Comparison of ENCODE assay signal across 9 mouse cellular contexts in the genomic region with DNA sequence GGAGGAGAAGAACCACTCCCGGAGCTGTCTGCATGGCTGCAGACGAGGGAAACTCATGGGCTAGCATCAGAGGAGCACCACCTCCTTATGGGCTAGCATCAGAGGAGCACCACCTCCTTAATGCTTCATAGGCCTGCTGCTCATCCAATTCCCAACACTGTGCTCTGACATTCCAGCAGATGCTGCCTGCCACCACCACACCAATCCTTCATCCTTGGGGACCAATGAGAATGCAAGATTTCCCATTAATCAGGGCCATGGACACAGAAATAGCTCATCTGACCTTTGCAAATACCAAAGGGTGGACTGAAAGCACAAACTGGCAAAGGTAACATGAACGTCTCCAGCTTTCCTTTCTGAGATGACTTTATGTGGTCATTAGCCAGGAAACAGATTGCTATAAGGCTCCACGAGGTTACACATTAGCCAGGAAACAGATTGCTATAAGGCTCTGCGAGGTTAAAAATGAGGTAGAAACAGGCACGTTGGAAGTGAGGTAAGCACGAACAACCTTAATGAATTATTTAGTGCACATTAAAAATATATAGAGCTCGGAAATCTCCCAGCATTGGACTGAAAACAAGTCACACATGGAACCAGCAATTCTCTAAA. TPM values are rescaled to one million over a fixed set of nuclear protein-coding genes. Genes with fewer than 3 reads are reported as not detected.
DNase-seq lines count a peak whose midpoint lies in the region; ATAC-seq and TF ChIP-seq lines count a peak whose summit lies in the region.
"Had no signal": no experiment of that assay in that cellular context is flagged by ENCODE, and none has a peak within 500 bp of the region (broad histone marks: within the 10 kb centered on the region; RNA-seq: fewer than 3 reads in every experiment).

No protein-coding gene starts in this region.

- DNase-seq in gastrocnemius, adult 2 months = peak; percentile 34
- no peak for DNase-seq in gastrocnemius, postnatal 4 days (ENCODE audit: low spot score in 2 of 2)
- no peak for DNase-seq in lung, postnatal 14 days
- DNase-seq in right cerebral cortex, adult 2 months (ENCODE audit: low spot score in 2 of 2) = no peak
- no peak for DNase-seq in left cerebral cortex, adult 18-20 months (ENCODE audit: low spot score in 2 of 2)
- DNase-seq: cerebellum, adult 8-10 months had no signal

- WGBS in lung, embryonic 15.5 days = 44% methylated on average over 8 of the region's 8 CpGs
- WGBS in hindbrain, embryonic 16.5 days = 55% methylated on average over 8 of the region's 8 CpGs
- 43% methylated on average over 8 of the region's 8 CpGs for WGBS in neural tube, embryonic 13.5 days

- peak overlapping the region; percentile 88 for H3K27ac ChIP-seq in gastrocnemius, adult 2 months
- peak overlapping the region; percentile 66 for H3K27ac ChIP-seq in lung, embryonic 15.5 days
- H3K27ac ChIP-seq in hindbrain, embryonic 16.5 days (ENCODE audit: low read depth, low read length) = peak overlapping the region; percentile 61
- peak overlapping the region; percentile 81 for H3K27ac ChIP-seq in neural tube, embryonic 13.5 days (replicated peaks)

- H3K27me3 ChIP-seq in lung, embryonic 15.5 days = no peaks in the 10 kb centered on the region
- no peaks in the 10 kb centered on the region for H3K27me3 ChIP-seq in hindbrain, embryonic 16.5 days (replicated peaks; ENCODE audit: control insufficient read depth, insufficient read depth, low read length)
- H3K27me3 ChIP-seq in neural tube, embryonic 13.5 days = no peaks in the 10 kb centered on the region

- H3K36me3 ChIP-seq in lung, embryonic 15.5 days = no peaks in the 10 kb centered on the region
- no peaks in the 10 kb centered on the region for H3K36me3 ChIP-seq in hindbrain, embryonic 16.5 days (ENCODE audit: control insufficient read depth, insufficient read depth, low read length)
- H3K36me3 ChIP-seq in neural tube, embryonic 13.5 days = no peaks in the 10 kb centered on the region

- no peak for ATAC-seq in lung, embryonic 15.5 days (ENCODE audit: borderline replicate concordance, extremely low read depth, low FRiP score, low TSS enrichment)
- no peak for ATAC-seq in hindbrain, embryonic 16.5 days
- peak; percentile 44 for ATAC-seq in neural tube, embryonic 13.5 days (ENCODE audit: low read depth)

- no peak overlapping the region for H3K4me3 ChIP-seq in gastrocnemius, adult 2 months
- no peak overlapping the region for H3K4me3 ChIP-seq in lung, embryonic 15.5 days
- no peak overlapping the region for H3K4me3 ChIP-seq in hindbrain, embryonic 16.5 days (ENCODE audit: low read length)
- H3K4me3 ChIP-seq in neural tube, embryonic 13.5 days = no peak overlapping the region

- TF ChIP-seq CTCF in gastrocnemius, adult 2 months (IDR thresholded peaks at IDR 0.05) = no peak

- peaks cover 58% of the 10 kb centered on the region for H3K4me1 ChIP-seq in lung, embryonic 15.5 days
- H3K4me1 ChIP-seq in hindbrain, embryonic 16.5 days (ENCODE audit: control insufficient read depth, insufficient read depth, low read depth, low read length) = peaks cover 39% of the 10 kb centered on the region
- H3K4me1 ChIP-seq in neural tube, embryonic 13.5 days (replicated peaks) = peaks cover 59% of the 10 kb centered on the region

- no peak overlapping the region for H3K9ac ChIP-seq in lung, embryonic 15.5 days
- no peak overlapping the region for H3K9ac ChIP-seq in hindbrain, embryonic 16.5 days (ENCODE audit: low read depth, low read length)
- no peak overlapping the region for H3K9ac ChIP-seq in neural tube, embryonic 13.5 days

- no peaks in the 10 kb centered on the region for H3K9me3 ChIP-seq in lung, embryonic 15.5 days
- H3K9me3 ChIP-seq in hindbrain, embryonic 16.5 days (ENCODE audit: control insufficient read depth, low read length) = no peaks in the 10 kb centered on the region
- H3K9me3 ChIP-seq in neural tube, embryonic 13.5 days = no peaks in the 10 kb centered on the region

- no peak overlapping the region for H3K4me2 ChIP-seq in lung, embryonic 15.5 days
- H3K4me2 ChIP-seq in hindbrain, embryonic 16.5 days (ENCODE audit: low read length) = no peak overlapping the region
- H3K4me2 ChIP-seq in neural tube, embryonic 13.5 days = no peak overlapping the region

- intact Hi-C loops in gastrocnemius, adult 2 months (cut with DNase I) = no loop called here

RNA-seq across cellular contexts. Expression of a gene that starts 32.2 kb away (rescaled TPM):
- total RNA-seq in gastrocnemius, adult 2 months (2021) = 10 to 100 TPM; 63.7 to 63.9 TPM
- total RNA-seq in gastrocnemius, postnatal 4 days (2021) = 10 to 100 TPM; 37.4 to 45.6 TPM
- 23.3 and 26.1 TPM in 2 replicates for polyA plus RNA-seq in lung, embryonic 15.5 days (2015; fragmentation: Nextera tagmentation; extraction: Ambion mirVana)
- polyA plus RNA-seq in hindbrain, embryonic 16.5 days (2015; fragmentation: Nextera tagmentation; extraction: Ambion mirVana) = 69.2 and 79.3 TPM in 2 replicates
- 52.8 and 61.4 TPM in 2 replicates for polyA plus RNA-seq in neural tube, embryonic 13.5 days (2015; fragmentation: Nextera tagmentation; extraction: Ambion mirVana)
- 100 to 1,000 TPM; 218 to 221 TPM for total RNA-seq in left cerebral cortex, adult 18-20 months (2021)

RNA-seq across cellular contexts. Expression of a gene that starts 32.6 kb away (rescaled TPM):
- total RNA-seq in gastrocnemius, adult 2 months (2021) = 1 to 10 TPM in 1 of 2 experiments, under 1 TPM in 1; 0.87 to 1.0 TPM
- total RNA-seq in gastrocnemius, postnatal 4 days (2021) = 1 to 10 TPM; 1.0 to 1.8 TPM
- 5.8 and 6.1 TPM in 2 replicates for polyA plus RNA-seq in lung, embryonic 15.5 days (2015; fragmentation: Nextera tagmentation; extraction: Ambion mirVana)
- 6.0 and 7.8 TPM in 2 replicates for polyA plus RNA-seq in hindbrain, embryonic 16.5 days (2015; fragmentation: Nextera tagmentation; extraction: Ambion mirVana)
- 3.8 TPM in 2 replicates for polyA plus RNA-seq in neural tube, embryonic 13.5 days (2015; fragmentation: Nextera tagmentation; extraction: Ambion mirVana)
- total RNA-seq in left cerebral cortex, adult 18-20 months (2021) = 10 to 100 TPM; 10.4 to 11.8 TPM

Comparison
In these comparisons a context has a peak if more than half of its experiments do, and no peak if none do; other contexts are left out.
1. RNA of a gene that starts 32.6 kb away (total RNA-seq): 10.4 to 11.8 TPM in left cerebral cortex, adult 18-20 months; 1.0 to 1.8 TPM in gastrocnemius, postnatal 4 days and 0.87 to 1.0 TPM in gastrocnemius, adult 2 months; every median in the first group is over 4 times any median in the second.
2. Peak in every context shown above with its lines, with median percentiles within 50 percentile points of each other: H3K27ac ChIP-seq.